Mouse (Mus musculus) brain, embryonic 14.5 days (tissue): ENCODE data around the gene Tbc1d10c.
"Not testable (repeated sequence)": the region's sequence is repeated elsewhere in the genome, so short reads cannot be mapped to it uniquely, and the experiment has no call there.

ENCODE experiments used
- CTCF ChIP-seq: fragments of 200-500 bp; IDR thresholded peaks from 2 replicates; pipeline ENCODE4 v1.5.1; 2012; ENCODE audit warnings: inconsistent platforms, mild to moderate bottlenecking, moderate library complexity, borderline replicate concordance; ENCODE audit not compliant: insufficient read depth, insufficient read length; ENCODE audit errors: extremely low read depth
- POLR2A ChIP-seq: fragments of 200-500 bp; IDR thresholded peaks from 2 replicates; pipeline ENCODE4 v1.6.1; 2012; ENCODE audit warnings: mild to moderate bottlenecking, inconsistent platforms, borderline replicate concordance; ENCODE audit not compliant: poor library complexity, insufficient read depth, insufficient read length, severe bottlenecking; ENCODE audit errors: extremely low read depth

DNA sequence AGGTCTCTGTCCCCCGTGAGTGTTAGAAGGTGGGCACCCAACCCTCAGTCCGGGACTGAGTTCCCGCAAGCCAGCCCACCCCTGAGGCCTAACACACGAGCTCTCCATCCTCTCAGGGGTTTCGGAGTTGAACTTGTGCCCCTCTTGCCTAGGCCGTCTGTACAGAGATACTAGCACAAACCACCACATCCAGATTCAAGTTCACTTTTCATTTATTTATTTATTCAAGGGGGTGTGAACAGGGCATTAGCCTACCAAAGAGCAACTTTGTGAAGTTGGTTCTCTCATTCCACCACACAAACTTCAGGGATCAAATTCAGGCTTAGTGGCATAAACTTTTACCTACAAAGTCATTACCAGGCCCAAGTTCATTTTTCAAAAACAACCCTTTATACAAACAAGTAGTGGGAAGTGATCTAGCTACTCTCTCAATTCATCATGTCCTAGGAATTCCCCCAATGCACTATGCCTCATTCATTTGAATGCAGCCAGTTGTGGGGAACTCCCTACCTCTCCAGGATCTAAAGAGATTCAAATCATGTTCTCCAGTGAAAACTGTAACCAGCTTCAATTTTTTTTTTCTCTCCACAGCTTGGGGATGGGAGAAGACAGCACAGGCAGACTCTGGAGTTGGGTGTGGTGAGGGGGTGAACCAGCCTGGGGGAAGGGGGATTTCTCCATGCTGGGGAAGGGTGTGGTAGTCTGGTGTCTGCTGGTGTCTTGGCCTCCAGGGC lies 55.7 kb downstream of the Tbc1d10c start:
- not testable (repeated sequence) for TF ChIP-seq CTCF, POLR2A
